Mouse (Mus musculus) MEL (cell line): Measurements from ENCODE around the gene Pacsin2. TPM values are rescaled to one million over a fixed set of nuclear protein-coding genes. Genes with fewer than 3 reads are reported as not detected.

Experiments
- DNase-seq: peaks from one replicate; pipeline ENCODE4 v3.0.0; 2011; ENCODE audit warnings: low read depth, low spot score
- H3K27ac ChIP-seq: 2 replicates; pipeline ENCODE4 v1.5.1; 2012; ENCODE audit warnings: low read depth, mild to moderate bottlenecking, control low read depth, low read length, moderate library complexity; ENCODE audit not compliant: control insufficient read depth
- H3K27me3 ChIP-seq, 2 experiments: fragments of 150-350 bp in 1 of 2; sonication (generic) in 1 of 2; 2 replicates each; pipeline ENCODE4 v1.6.1; 2012; ENCODE audit warnings: low read length in 2 of 2, mild to moderate bottlenecking in 2 of 2, improper control_type of control experiment in 1 of 2, moderate library complexity in 1 of 2; ENCODE audit not compliant: insufficient read depth in 2 of 2, control insufficient read depth in 1 of 2
- H3K36me3 ChIP-seq, 2 experiments: 2 replicates each; pipeline ENCODE4 v1.6.1; 2012 to 2014; ENCODE audit warnings: low read length in 2 of 2, improper control_type of control experiment in 1 of 2, inconsistent platforms in 1 of 2, mild to moderate bottlenecking in 1 of 2; ENCODE audit not compliant: insufficient read depth in 2 of 2, control insufficient read depth in 1 of 2
- H3K4me1 ChIP-seq, 2 experiments: fragments of 150-350 bp in 1 of 2; sonication (generic) in 1 of 2; 2 replicates each; pipeline ENCODE4 v1.6.1; 2012; ENCODE audit warnings: low read length in 2 of 2, improper control_type of control experiment in 1 of 2, mild to moderate bottlenecking in 1 of 2; ENCODE audit not compliant: insufficient read depth in 2 of 2, control insufficient read depth in 1 of 2
- H3K4me3 ChIP-seq, 2 experiments: fragments of 150-350 bp in 1 of 2; sonication (generic) in 1 of 2; 2 replicates each; pipeline ENCODE4 v1.5.1; 2012; ENCODE audit warnings: low read depth in 2 of 2, low read length in 2 of 2, mild to moderate bottlenecking in 2 of 2, moderate library complexity in 2 of 2, control low read depth in 1 of 2, improper control_type of control experiment in 1 of 2; ENCODE audit not compliant: control insufficient read depth in 1 of 2, insufficient read depth in 1 of 2
- H3K79me2 ChIP-seq: 2 replicates; pipeline ENCODE4 v1.6.1; 2012; ENCODE audit warnings: mild to moderate bottlenecking, low read length, moderate library complexity; ENCODE audit not compliant: control insufficient read depth, poor library complexity, insufficient read depth
- H3K9ac ChIP-seq: 2 replicates; pipeline ENCODE4 v1.6.1; 2012; ENCODE audit warnings: low read depth, mild to moderate bottlenecking, control low read depth, low read length, moderate library complexity; ENCODE audit not compliant: control insufficient read depth, poor library complexity, severe bottlenecking
- H3K9me3 ChIP-seq: fragments of 150-350 bp; sonication (generic); replicated peaks from 2 replicates; pipeline ENCODE4 v1.6.1; 2012; ENCODE audit warnings: mild to moderate bottlenecking, low read length, improper control_type of control experiment, moderate library complexity; ENCODE audit not compliant: insufficient read depth
- CHD1 ChIP-seq: IDR thresholded peaks from 2 replicates; pipeline ENCODE4 v1.6.1; 2012; ENCODE audit warnings: low read depth, mild to moderate bottlenecking, inconsistent platforms, low read length, improper control_type of control experiment
- CTCF ChIP-seq, 3 experiments: IDR thresholded peaks in 2 of 3; conservative IDR thresholded peaks in 1 of 3; 2 replicates each; pipeline ENCODE4 v1.5.1; 2011 to 2012; ENCODE audit warnings: low read length in 3 of 3, low read depth in 2 of 3, mild to moderate bottlenecking in 2 of 3, improper control_type of control experiment in 1 of 3, inconsistent platforms in 1 of 3, mixed read lengths in 1 of 3, moderate library complexity in 1 of 3; ENCODE audit not compliant: control insufficient read depth in 1 of 3, insufficient read depth in 1 of 3, poor library complexity in 1 of 3, severe bottlenecking in 1 of 3
- E2F4 ChIP-seq: IDR thresholded peaks from 2 replicates; pipeline ENCODE4 v1.6.1; 2011; ENCODE audit warnings: low read depth, low read length, improper control_type of control experiment, borderline replicate concordance
- ELF1 ChIP-seq: IDR thresholded peaks from 2 replicates; pipeline ENCODE4 v1.6.1; 2014; ENCODE audit warnings: low read depth, mild to moderate bottlenecking, inconsistent platforms, low read length, improper control_type of control experiment, moderate library complexity
- KAT2A ChIP-seq: conservative IDR thresholded peaks from 2 replicates; pipeline ENCODE4 v1.6.1; 2012; ENCODE audit warnings: low read depth, low read length, improper control_type of control experiment, inconsistent platforms
- MAZ ChIP-seq: IDR thresholded peaks from 2 replicates; pipeline ENCODE4 v1.6.1; 2012; ENCODE audit warnings: low read depth, mild to moderate bottlenecking, inconsistent platforms, low read length, improper control_type of control experiment
- MEF2A ChIP-seq: IDR thresholded peaks from 2 replicates; pipeline ENCODE4 v1.6.1; 2014; ENCODE audit warnings: low read depth, mild to moderate bottlenecking, inconsistent platforms, low read length, improper control_type of control experiment; ENCODE audit not compliant: poor library complexity, insufficient replicate concordance, severe bottlenecking; ENCODE audit errors: extremely low read depth
- MXI1 ChIP-seq: IDR thresholded peaks from 2 replicates; pipeline ENCODE4 v1.6.1; 2011; ENCODE audit warnings: mild to moderate bottlenecking, low read depth, low read length, improper control_type of control experiment
- MYB ChIP-seq: IDR thresholded peaks from 2 replicates; pipeline ENCODE4 v1.6.1; 2011; ENCODE audit warnings: mild to moderate bottlenecking, low read depth, low read length, improper control_type of control experiment
- MYC ChIP-seq: IDR thresholded peaks from 2 replicates; pipeline ENCODE4 v1.6.1; 2011; ENCODE audit warnings: low read depth, mild to moderate bottlenecking, low read length, improper control_type of control experiment, moderate library complexity
- NRF1 ChIP-seq: IDR thresholded peaks from 2 replicates; pipeline ENCODE4 v1.6.1; 2014; ENCODE audit warnings: low read depth, mild to moderate bottlenecking, inconsistent platforms, low read length, improper control_type of control experiment, moderate library complexity; ENCODE audit not compliant: poor library complexity, insufficient read depth, severe bottlenecking
- RCOR1 ChIP-seq: IDR thresholded peaks from 2 replicates; pipeline ENCODE4 v1.6.1; 2012; ENCODE audit warnings: low read depth, mild to moderate bottlenecking, inconsistent platforms, low read length, improper control_type of control experiment
- SIN3A ChIP-seq: IDR thresholded peaks from 2 replicates; pipeline ENCODE4 v1.6.1; 2012; ENCODE audit warnings: low read length, improper control_type of control experiment, inconsistent platforms
- SMC3 ChIP-seq: IDR thresholded peaks from 2 replicates; pipeline ENCODE4 v1.6.1; 2011; ENCODE audit warnings: low read depth, low read length, improper control_type of control experiment
- TCF12 ChIP-seq: IDR thresholded peaks from 2 replicates; pipeline ENCODE4 v1.6.1; 2014; ENCODE audit warnings: low read depth, mild to moderate bottlenecking, inconsistent platforms, low read length, improper control_type of control experiment, moderate library complexity
- USF2 ChIP-seq, 2 experiments: IDR thresholded peaks; 2 replicates each; pipeline ENCODE4 v1.6.1; 2011 to 2012; ENCODE audit warnings: improper control_type of control experiment in 2 of 2, low read length in 2 of 2, borderline replicate concordance in 1 of 2, inconsistent platforms in 1 of 2, low read depth in 1 of 2, mild to moderate bottlenecking in 1 of 2; ENCODE audit not compliant: insufficient read depth in 1 of 2
- ZC3H11A ChIP-seq: IDR thresholded peaks from 2 replicates; pipeline ENCODE4 v1.6.1; 2012; ENCODE audit warnings: low read depth, mild to moderate bottlenecking, inconsistent platforms, low read length, improper control_type of control experiment
- polyA plus RNA-seq, 2 experiments: library from polyadenylated mRNA; stranded (reverse) in 1 of 2; unstranded in 1 of 2; fragments of >175 nt in 1 of 2; fragments of >200 nt in 1 of 2; gene quantifications; 2 replicates each; pipeline versions ENCODE4 v1.2.1 to v1.2.4; 2012; ENCODE audit warnings: low replicate concordance in 2 of 2, low read depth in 1 of 2; ENCODE audit not compliant: insufficient read length in 2 of 2, insufficient read depth in 1 of 2, missing spikeins in 1 of 2
- total RNA-seq: library from RNA; depleted of rRNA; stranded (reverse); fragments of 300-350 nt; gene quantifications from 2 replicates; pipeline ENCODE4 v1.2.3, GENCODE M21; 2012

Gene Pacsin2
- total and polyA plus RNA-seq, 3 experiments, result 58.7 to 425 (median 103) TPM

DNA sequence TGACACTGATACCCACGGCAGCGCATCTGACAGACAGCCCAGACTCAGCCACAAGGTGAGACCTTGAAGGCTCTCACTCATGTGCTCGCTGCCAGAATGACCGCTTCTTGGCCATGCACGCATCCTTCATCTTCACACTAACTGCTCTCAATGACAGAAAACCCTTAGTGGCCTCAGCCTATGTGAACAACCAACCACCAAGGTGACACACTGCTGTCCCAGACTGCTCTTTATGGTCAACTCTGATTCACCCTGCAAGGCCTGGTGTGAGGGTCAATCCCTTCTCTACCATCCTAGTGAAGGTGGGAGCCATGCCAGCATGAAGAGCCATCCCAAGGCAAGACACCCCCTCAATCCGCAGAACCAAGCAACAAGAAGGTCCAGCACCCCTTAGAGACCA lies 46.5 kb downstream of the Pacsin2 start:
- DNase-seq, result no peak
- TF ChIP-seq MYC, result no peak
- no peak for TF ChIP-seq SMC3
- no peak for TF ChIP-seq ZC3H11A
- TF ChIP-seq ELF1, result no peak
- no peak for TF ChIP-seq KAT2A
- TF ChIP-seq MXI1, result no peak
- TF ChIP-seq SIN3A, result no peak
- TF ChIP-seq CHD1, result no peak
- TF ChIP-seq RCOR1, result no peak
- TF ChIP-seq TCF12, result no peak
- no peak for TF ChIP-seq NRF1
- no peak for TF ChIP-seq USF2 (IDR thresholded peaks at IDR 0.05; ENCODE audit: borderline replicate concordance in 1 of 2, insufficient read depth in 1 of 2, low read depth in 1 of 2, low read length in 2 of 2)
- no peak for TF ChIP-seq MAZ
- TF ChIP-seq E2F4, result no peak
- no peak for TF ChIP-seq MYB
- TF ChIP-seq MEF2A, result no peak
- no peak overlapping the region for H3K27ac ChIP-seq
- peaks cover 17 to 22% of the 10 kb centered on the region in 2 experiments for H3K4me1 ChIP-seq
- H3K36me3 ChIP-seq, result peaks cover 0 to 16% of the 10 kb centered on the region in 2 experiments; a peak in 3 of 4 replicates
- H3K9ac ChIP-seq, result no peak overlapping the region
- H3K4me3 ChIP-seq, result no peak overlapping the region
- peaks cover 38% of the 10 kb centered on the region for H3K79me2 ChIP-seq
- H3K27me3 ChIP-seq, result no peaks in the 10 kb centered on the region
- no peaks in the 10 kb centered on the region for H3K9me3 ChIP-seq

DNA sequence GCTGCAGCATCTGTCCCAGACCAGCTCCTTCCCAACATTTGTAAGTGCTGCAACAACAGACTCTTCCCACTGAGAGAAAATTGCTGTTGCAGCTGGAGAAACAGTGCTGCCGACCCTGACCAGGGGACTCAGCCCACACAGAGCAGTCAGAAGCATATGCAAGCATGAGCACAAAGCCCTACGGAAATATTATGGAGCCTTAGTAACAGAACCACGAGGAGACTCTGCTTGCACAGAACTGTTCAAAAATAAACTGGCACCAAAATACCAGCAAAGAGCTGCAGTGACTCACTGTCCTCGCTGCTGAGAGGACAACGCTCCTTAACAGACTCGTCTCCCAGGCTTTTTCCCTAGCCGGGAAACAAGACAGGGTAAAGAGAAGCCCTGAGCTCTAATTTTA lies 47.0 kb downstream of the Pacsin2 start:
- peaks cover 15 to 19% of the 10 kb centered on the region in 2 experiments for H3K4me1 ChIP-seq

More for the DNA sequence above, 47.0 kb downstream of the Pacsin2 start:
- H3K4me3 ChIP-seq, result no peak overlapping the region
- no peak overlapping the region for H3K9ac ChIP-seq
- H3K9me3 ChIP-seq, result no peaks in the 10 kb centered on the region
- no peaks in the 10 kb centered on the region for H3K27me3 ChIP-seq
- H3K36me3 ChIP-seq, result peaks cover 0 to 15% of the 10 kb centered on the region in 2 experiments; a peak in 3 of 4 replicates
- no peak overlapping the region for H3K27ac ChIP-seq
- DNase-seq, result no peak
- TF ChIP-seq SMC3 (no peak), CTCF (IDR thresholded peaks at IDR 0.05 in 2 of 3, conservative IDR thresholded peaks at IDR 0.05 in 1 of 3; ENCODE audit: control insufficient read depth in 1 of 3, insufficient read depth in 1 of 3, low read depth in 2 of 3, low read length in 3 of 3, poor library complexity in 1 of 3, severe bottlenecking in 1 of 3) (no peak)
- peaks cover 37% of the 10 kb centered on the region for H3K79me2 ChIP-seq
